10 mouse cellular contexts compared by ENCODE assay signal in genomic region chr11:79589317-79590075, GRCm38 (mm10). TPM values are rescaled to one million over a fixed set of nuclear protein-coding genes. Genes with fewer than 3 reads are reported as not detected.
DNase-seq lines count a peak whose midpoint lies in the region; ATAC-seq and TF ChIP-seq lines count a peak whose summit lies in the region.
"Had no signal": no experiment of that assay in that cellular context is flagged by ENCODE, and none has a peak within 500 bp of the region (broad histone marks: within the 10 kb centered on the region; RNA-seq: fewer than 3 reads in every experiment).

No protein-coding gene starts in this region.

- TF ChIP-seq CTCF in CH12.LX (conservative IDR thresholded peaks at IDR 0.05 in 1 of 2, IDR thresholded peaks at IDR 0.05 in 1 of 2; ENCODE audit: low read depth in 2 of 2, low read length in 2 of 2), result peak; percentile 21 to 75; a peak in 3 of 4 replicates
- peak; percentile 44 for TF ChIP-seq CTCF in liver, postnatal 0 days (IDR thresholded peaks at IDR 0.05; ENCODE audit: low read depth)

- no peak for ATAC-seq in liver, postnatal 0 days
- no peak for ATAC-seq in megakaryocyte-erythroid progenitor cell, adult 5-6 weeks (replicated peaks; ENCODE audit: low FRiP score, low TSS enrichment, poor library complexity, severe bottlenecking)
- ATAC-seq in forebrain, embryonic 15.5 days (replicated peaks), result no peak

- peak; percentile 40 for DNase-seq in kidney, postnatal 10 days
- no peak for DNase-seq in kidney, adult 9 months
- DNase-seq in CH12.LX (ENCODE audit: extremely low read depth), result peak; percentile 57
- DNase-seq in T-cell, adult 2 months (ENCODE audit: low spot score), result peak; percentile 34
- DNase-seq in liver, postnatal 0 days, result no peak
- DNase-seq in left cerebral cortex, adult 8-10 months (ENCODE audit: low spot score in 2 of 2), result no peak

- no peaks in the 10 kb centered on the region for H3K36me3 ChIP-seq in CH12.LX (replicated peaks in 1 of 2; ENCODE audit: control insufficient read depth in 1 of 2, insufficient read depth in 1 of 2, low read length in 1 of 2)
- H3K36me3 ChIP-seq in liver, postnatal 0 days (replicated peaks; ENCODE audit: insufficient read depth, low read length), result no peaks in the 10 kb centered on the region
- no peaks in the 10 kb centered on the region for H3K36me3 ChIP-seq in forebrain, embryonic 15.5 days
- H3K36me3 ChIP-seq: hindbrain, embryonic 15.5 days; lung, embryonic 15.5 days had no signal

- TF ChIP-seq EP300 in CH12.LX (IDR thresholded peaks at IDR 0.05; ENCODE audit: low read length), result no peak
- TF ChIP-seq EP300 in liver, postnatal 0 days (IDR thresholded peaks at IDR 0.05; ENCODE audit: low read depth), result no peak

- no peak overlapping the region for H3K4me2 ChIP-seq in CH12.LX (ENCODE audit: insufficient read depth, low read depth, poor library complexity, severe bottlenecking)
- no peak overlapping the region for H3K4me2 ChIP-seq in liver, postnatal 0 days (ENCODE audit: low read depth, low read length)
- no peak overlapping the region for H3K4me2 ChIP-seq in forebrain, embryonic 15.5 days (replicated peaks)

- WGBS in liver, postnatal 0 days (ENCODE audit: insufficient replicate concordance), result 43% methylated on average over 14 of the region's 14 CpGs
- WGBS in forebrain, embryonic 15.5 days, result 58% methylated on average over 14 of the region's 14 CpGs

- dilution Hi-C loops in CH12.LX (cut with MboI; ENCODE audit: extremely low pct_ligation_motif_present, extremely low pct_unique_long_range_greater_than_20kb, low sequenced_read_pairs), result no loop called here

- no peak overlapping the region for H3K27ac ChIP-seq in CH12.LX (ENCODE audit: insufficient read depth, low read depth)
- H3K27ac ChIP-seq in liver, postnatal 0 days (ENCODE audit: low read depth), result no peak overlapping the region
- no peak overlapping the region for H3K27ac ChIP-seq in forebrain, embryonic 15.5 days (replicated peaks)
- H3K27ac ChIP-seq: lung, embryonic 15.5 days had no signal

- H3K9me3 ChIP-seq in CH12.LX (replicated peaks; ENCODE audit: low read length), result no peaks in the 10 kb centered on the region
- H3K9me3 ChIP-seq in liver, postnatal 0 days (ENCODE audit: low read length), result no peaks in the 10 kb centered on the region
- H3K9me3 ChIP-seq in forebrain, embryonic 15.5 days, result no peaks in the 10 kb centered on the region
- H3K9me3 ChIP-seq: hindbrain, embryonic 15.5 days; lung, embryonic 15.5 days had no signal

- no peak for TF ChIP-seq POLR2A in CH12.LX (IDR thresholded peaks at IDR 0.05; ENCODE audit: low read depth, low read length)

- H3K9ac ChIP-seq in CH12.LX (ENCODE audit: insufficient read depth, low read depth), result no peak overlapping the region
- H3K9ac ChIP-seq in liver, postnatal 0 days (replicated peaks), result no peak overlapping the region
- no peak overlapping the region for H3K9ac ChIP-seq in forebrain, embryonic 15.5 days (replicated peaks)
- H3K9ac ChIP-seq: lung, embryonic 15.5 days had no signal

- H3K4me1 ChIP-seq in CH12.LX (ENCODE audit: control insufficient read depth in 1 of 2, insufficient read depth in 2 of 2), result peaks cover 13 to 27% of the 10 kb centered on the region in 2 experiments
- peaks cover 5% of the 10 kb centered on the region for H3K4me1 ChIP-seq in liver, postnatal 0 days (ENCODE audit: insufficient read depth)
- peaks cover 34% of the 10 kb centered on the region for H3K4me1 ChIP-seq in forebrain, embryonic 15.5 days

- no peaks in the 10 kb centered on the region for H3K79me2 ChIP-seq in CH12.LX (replicated peaks; ENCODE audit: control insufficient read depth, extremely low read depth, insufficient read depth, poor library complexity, severe bottlenecking)

- peak; percentile 73 for TF ChIP-seq RAD21 in CH12.LX (IDR thresholded peaks at IDR 0.05; ENCODE audit: low read depth, low read length)

- H3K4me3 ChIP-seq in CH12.LX (replicated peaks in 1 of 3; ENCODE audit: low read depth in 2 of 3, low read length in 2 of 3, poor library complexity in 1 of 3), result no peak overlapping the region
- no peak overlapping the region for H3K4me3 ChIP-seq in liver, postnatal 0 days (ENCODE audit: low read depth, low read length)
- H3K4me3 ChIP-seq in forebrain, embryonic 15.5 days, result no peak overlapping the region

- peaks cover 36% of the 10 kb centered on the region for H3K27me3 ChIP-seq in CH12.LX (replicated peaks)
- peaks cover 55% of the 10 kb centered on the region for H3K27me3 ChIP-seq in liver, postnatal 0 days (ENCODE audit: insufficient read depth, low read length)
- H3K27me3 ChIP-seq in forebrain, embryonic 15.5 days, result no peaks in the 10 kb centered on the region
- H3K27me3 ChIP-seq: hindbrain, embryonic 15.5 days had no signal

- in situ Hi-C loops in CH12.LX (cut with MboI; ENCODE audit: low pct_ligation_motif_present, low pct_unique_long_range_greater_than_20kb, low sequenced_read_pairs), result loop anchor here (5.0 kb wide), 2 partner anchors 33 to 333 kb away; no protein-coding TSS in a partner anchor

TF ChIP-seq in CH12.LX, 34 proteins besides CTCF, POLR2A, EP300 and RAD21:
- TF ChIP-seq SMC3 (IDR thresholded peaks at IDR 0.05; ENCODE audit: low read depth, low read length) (peak; percentile 67), TCF12 (IDR thresholded peaks at IDR 0.05; ENCODE audit: low read depth, low read length) (no peak)

RNA-seq across cellular contexts. Expression of gene Rab11fip4, which starts 1.5 kb away (rescaled TPM):
- 41.6 and 49.7 TPM in 2 replicates for total RNA-seq in CH12.LX (2012; rRNA removed)
- total RNA-seq in CH12.LX (2014; rRNA removed), result 11.3 and 13.2 TPM in 2 replicates
- 26.6 and 27.2 TPM in 2 replicates for polyA plus RNA-seq in CH12.LX (2012; ENCODE audit: insufficient read length, low read depth)
- 1.1 and 1.2 TPM in 2 replicates for polyA plus RNA-seq in liver, postnatal 0 days (2015; fragmentation: Nextera tagmentation; extraction: Ambion mirVana)
- total RNA-seq in megakaryocyte-erythroid progenitor cell, adult 5-6 weeks (2014; fragmentation: Nextera tagmentation), result 0.17 and 0.35 TPM in 2 replicates
- total RNA-seq in megakaryocyte-erythroid progenitor cell, adult 5-6 weeks (2017), result 0.65 and 1.1 TPM in 2 replicates
- 100 to 1,000 TPM; 238 to 263 (median 241) TPM for total RNA-seq in left cerebral cortex, adult 8-10 months (2022)
- 25.6 TPM in 2 replicates for polyA plus RNA-seq in forebrain, embryonic 15.5 days (2015; fragmentation: Nextera tagmentation; extraction: Ambion mirVana)

RNA-seq across cellular contexts. Expression of gene Evi2a, which starts 59.1 kb away (rescaled TPM):
- total RNA-seq in CH12.LX (2012; rRNA removed) (87.4 and 137 TPM in 2 replicates), CH12.LX (2014; rRNA removed) (164 and 165 TPM in 2 replicates)
- polyA plus RNA-seq in CH12.LX (2012; ENCODE audit: insufficient read length, low read depth), result 138 and 140 TPM in 2 replicates
- 6.7 and 7.2 TPM in 2 replicates for polyA plus RNA-seq in liver, postnatal 0 days (2015; fragmentation: Nextera tagmentation; extraction: Ambion mirVana)
- total RNA-seq in megakaryocyte-erythroid progenitor cell, adult 5-6 weeks (2014; fragmentation: Nextera tagmentation), result 6.2 and 12.1 TPM in 2 replicates
- 3.1 and 10.1 TPM in 2 replicates for total RNA-seq in megakaryocyte-erythroid progenitor cell, adult 5-6 weeks (2017)
- total RNA-seq in left cerebral cortex, adult 8-10 months (2022), result 10 to 100 TPM; 33.2 to 36.9 (median 34.8) TPM
- 2.2 and 3.9 TPM in 2 replicates for polyA plus RNA-seq in forebrain, embryonic 15.5 days (2015; fragmentation: Nextera tagmentation; extraction: Ambion mirVana)

RNA-seq across cellular contexts. Expression of gene Evi2, which starts 59.1 kb away (rescaled TPM):
- 1.0 and 1.2 TPM in 2 replicates for total RNA-seq in CH12.LX (2012; rRNA removed)
- 2.8 and 3.8 TPM in 2 replicates for total RNA-seq in CH12.LX (2014; rRNA removed)
- polyA plus RNA-seq in CH12.LX (2012; ENCODE audit: insufficient read length, low read depth), result 2.9 and 6.2 TPM in 2 replicates
- 0.76 and 0.99 TPM in 2 replicates for polyA plus RNA-seq in liver, postnatal 0 days (2015; fragmentation: Nextera tagmentation; extraction: Ambion mirVana)
- total RNA-seq in megakaryocyte-erythroid progenitor cell, adult 5-6 weeks (2014; fragmentation: Nextera tagmentation), result 3.5 and 14.8 TPM in 2 replicates
- 1.7 and 3.5 TPM in 2 replicates for total RNA-seq in megakaryocyte-erythroid progenitor cell, adult 5-6 weeks (2017)
- total RNA-seq in left cerebral cortex, adult 8-10 months (2022), result under 1 TPM in 3 of 4 experiments, not detected in 1; 0.14 to 0.53 (median 0.20) TPM
- 0.45 and 0.59 TPM in 2 replicates for polyA plus RNA-seq in forebrain, embryonic 15.5 days (2015; fragmentation: Nextera tagmentation; extraction: Ambion mirVana)

Comparison
In these comparisons a context has a peak if more than half of its experiments do, and no peak if none do; other contexts are left out.
1. DNase-seq: peak in kidney, postnatal 10 days (single experiment), CH12.LX (single experiment) and T-cell, adult 2 months (single experiment); none in kidney, adult 9 months (single experiment), liver, postnatal 0 days (single experiment) and left cerebral cortex, adult 8-10 months (0 of 2).
2. RNA of gene Rab11fip4, which starts 1.5 kb away (total RNA-seq): 238 to 263 TPM in left cerebral cortex, adult 8-10 months and 11.3 to 49.7 TPM in CH12.LX; 0.17 to 1.1 TPM in megakaryocyte-erythroid progenitor cell, adult 5-6 weeks; every median in the first group is over 4 times any median in the second.